ENCODE assay signal across 10 mouse cellular contexts in the genomic region with DNA sequence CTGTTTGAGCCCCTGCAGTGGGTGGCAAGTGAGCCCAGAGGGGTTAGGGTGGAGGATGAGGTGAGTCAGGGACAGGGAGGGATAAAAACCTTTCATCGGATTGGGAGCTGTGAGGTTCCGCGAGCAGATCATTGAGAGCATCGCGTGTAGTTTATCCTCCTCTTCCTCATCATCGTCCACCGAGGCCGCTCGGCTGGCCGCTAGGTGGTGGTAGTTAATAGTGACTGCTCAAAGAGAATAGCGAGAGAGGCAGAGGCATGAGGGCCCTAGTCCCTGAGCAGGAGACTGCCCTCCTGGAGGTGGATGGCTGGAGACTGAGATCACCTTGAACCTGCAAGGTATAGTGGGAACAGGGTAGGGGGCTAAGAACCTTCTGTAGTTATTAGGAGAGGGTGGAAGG. TPM values are rescaled to one million over a fixed set of nuclear protein-coding genes. Genes with fewer than 3 reads are reported as not detected.
DNase-seq lines count a peak whose midpoint lies in the region; ATAC-seq and TF ChIP-seq lines count a peak whose summit lies in the region.
"Had no signal": no experiment of that assay in that cellular context is flagged by ENCODE, and none has a peak within 500 bp of the region (broad histone marks: within the 10 kb centered on the region; RNA-seq: fewer than 3 reads in every experiment).

No protein-coding gene starts in this region.

- no peaks in the 10 kb centered on the region; the same call in 1 of the 2 replicates for H3K4me1 ChIP-seq in midbrain, postnatal 0 days (ENCODE audit: insufficient read depth, low read length)

- peak; percentile 76 to 77 for DNase-seq in cerebellum, postnatal 10 days
- no peak for DNase-seq in cerebellum, adult 8-10 months
- DNase-seq in layer of hippocampus, adult 2 months (ENCODE audit: low spot score in 2 of 2), result peak in 1 of 2 experiments; percentile 44
- no peak for DNase-seq in layer of hippocampus, adult 11-12 months (ENCODE audit: low spot score)
- DNase-seq in heart, postnatal 14 days, result peak; percentile 39 to 52
- peak; percentile 35 for DNase-seq in midbrain, postnatal 0 days (ENCODE audit: low spot score)
- no peak for DNase-seq in spleen, postnatal 10 days (ENCODE audit: low spot score in 2 of 2)
- DNase-seq: adrenal gland, postnatal 10 days; B cell, adult 2 months had no signal

- H3K36me3 ChIP-seq in midbrain, postnatal 0 days (ENCODE audit: insufficient read depth, low read length), result peaks cover 85% of the 10 kb centered on the region

- no peak overlapping the region for H3K4me3 ChIP-seq in layer of hippocampus, adult 2 months
- no peak overlapping the region for H3K4me3 ChIP-seq in midbrain, postnatal 0 days (ENCODE audit: low read depth, low read length)

- intact Hi-C loops in heart, postnatal 14 days (cut with DNase I), result loop anchor here (10.0 kb wide), 1 partner anchor 301 kb away; a partner anchor contains a TSS

- H3K27ac ChIP-seq in layer of hippocampus, adult 2 months, result no peak overlapping the region
- H3K27ac ChIP-seq in midbrain, postnatal 0 days (ENCODE audit: low read depth, low read length), result no peak overlapping the region

- no peak for ATAC-seq in midbrain, postnatal 0 days (ENCODE audit: low FRiP score)
- ATAC-seq in megakaryocyte progenitor cell, adult 5-6 weeks (replicated peaks; ENCODE audit: poor library complexity), result no peak

- WGBS in midbrain, postnatal 0 days, result 30% methylated on average over 11 of the region's 11 CpGs

- no peak overlapping the region for H3K4me2 ChIP-seq in midbrain, postnatal 0 days (ENCODE audit: low read depth, low read length, poor library complexity, severe bottlenecking)

- peak; percentile 74 for TF ChIP-seq CTCF in layer of hippocampus, adult 2 months (conservative IDR thresholded peaks at IDR 0.05)
- peak; percentile 68 for TF ChIP-seq CTCF in midbrain, postnatal 0 days (IDR thresholded peaks at IDR 0.05)

- no peaks in the 10 kb centered on the region for H3K27me3 ChIP-seq in midbrain, postnatal 0 days (ENCODE audit: insufficient read depth, low read length)

- no peak overlapping the region for H3K9ac ChIP-seq in midbrain, postnatal 0 days (replicated peaks; ENCODE audit: low read length, poor library complexity, severe bottlenecking)

- no peaks in the 10 kb centered on the region for H3K9me3 ChIP-seq in midbrain, postnatal 0 days (ENCODE audit: low read length)

RNA-seq across cellular contexts. Expression of a gene that starts 32.8 kb away (rescaled TPM):
- total RNA-seq in layer of hippocampus, adult 2 months (2021), result 10 to 100 TPM; 31.3 to 32.8 TPM
- 10 to 100 TPM; 10.5 to 11.6 TPM for total RNA-seq in heart, postnatal 14 days (2021)
- total RNA-seq in midbrain, postnatal 0 days (2014; rRNA removed), result 17.6 and 18.6 TPM in 2 replicates
- polyA plus RNA-seq in midbrain, postnatal 0 days (2015; fragmentation: Nextera tagmentation; extraction: Ambion mirVana), result 7.4 and 8.4 TPM in 2 replicates
- total RNA-seq in megakaryocyte progenitor cell, adult 5-6 weeks (2015), result 13.1 and 15.0 TPM in 2 replicates
- 2.7 and 3.2 TPM in 2 replicates for total RNA-seq in megakaryocyte progenitor cell, adult 5-6 weeks (2017)

RNA-seq across cellular contexts. Expression of a gene that starts 33.4 kb away (rescaled TPM):
- 10 to 100 TPM; 91.7 to 99.3 TPM for total RNA-seq in layer of hippocampus, adult 2 months (2021)
- total RNA-seq in heart, postnatal 14 days (2021), result 1 to 10 TPM; 7.0 to 7.3 TPM
- 49.1 and 62.8 TPM in 2 replicates for total RNA-seq in midbrain, postnatal 0 days (2014; rRNA removed)
- polyA plus RNA-seq in midbrain, postnatal 0 days (2015; fragmentation: Nextera tagmentation; extraction: Ambion mirVana), result 28.1 and 28.8 TPM in 2 replicates
- 4.1 and 4.5 TPM in 2 replicates for total RNA-seq in megakaryocyte progenitor cell, adult 5-6 weeks (2015)
- total RNA-seq in megakaryocyte progenitor cell, adult 5-6 weeks (2017), result 3.7 and 6.9 TPM in 2 replicates

RNA-seq across cellular contexts. Expression of a gene that starts 34.4 kb away (rescaled TPM):
- total RNA-seq in layer of hippocampus, adult 2 months (2021), result 10 to 100 TPM; 32.0 to 36.8 TPM
- 10 to 100 TPM; 13.5 to 14.2 TPM for total RNA-seq in heart, postnatal 14 days (2021)
- total RNA-seq in midbrain, postnatal 0 days (2014; rRNA removed), result 23.6 and 28.6 TPM in 2 replicates
- polyA plus RNA-seq in midbrain, postnatal 0 days (2015; fragmentation: Nextera tagmentation; extraction: Ambion mirVana), result 21.2 and 22.9 TPM in 2 replicates
- 43.2 and 50.0 TPM in 2 replicates for total RNA-seq in megakaryocyte progenitor cell, adult 5-6 weeks (2015)
- 67.8 and 96.1 TPM in 2 replicates for total RNA-seq in megakaryocyte progenitor cell, adult 5-6 weeks (2017)

Comparison
In these comparisons a context has a peak if more than half of its experiments do, and no peak if none do; other contexts are left out.
1. DNase-seq: peak in cerebellum, postnatal 10 days (2 of 2), heart, postnatal 14 days (2 of 2) and midbrain, postnatal 0 days (single experiment); none in cerebellum, adult 8-10 months (single experiment), layer of hippocampus, adult 11-12 months (single experiment) and spleen, postnatal 10 days (0 of 2).